Mouse (Mus musculus) C2C12 (cell line): ENCODE results near the gene Wrap53. TPM values are rescaled to one million over a fixed set of nuclear protein-coding genes. Genes with fewer than 3 reads are reported as not detected.
"Not testable (repeated sequence)": the region's sequence is repeated elsewhere in the genome, so short reads cannot be mapped to it uniquely, and the experiment has no call there.

Source experiments
- H3K27me3 ChIP-seq: one replicate; pipeline ENCODE4 v1.6.1; 2011; ENCODE audit not compliant: control insufficient read depth, insufficient read depth, insufficient read length
- H3K36me3 ChIP-seq: one replicate; pipeline ENCODE4 v1.6.1; 2011; ENCODE audit not compliant: control insufficient read depth, insufficient read depth
- H3K4me3 ChIP-seq: one replicate; pipeline ENCODE4 v1.5.1; 2011; ENCODE audit warnings: mild to moderate bottlenecking, control low read depth; ENCODE audit not compliant: poor library complexity, insufficient read depth, severe bottlenecking
- H3K79me2 ChIP-seq: one replicate; pipeline ENCODE4 v1.6.1; 2011; ENCODE audit not compliant: control insufficient read depth, insufficient read depth
- H3K79me3 ChIP-seq: one replicate; pipeline ENCODE4 v1.6.1; 2011; ENCODE audit warnings: low read depth, control low read depth
- H3ac ChIP-seq: one replicate; pipeline ENCODE3; 2011; ENCODE audit warnings: low read depth; ENCODE audit not compliant: control insufficient read depth, insufficient read length
- CEBPB ChIP-seq: IDR thresholded peaks from one replicate; pipeline ENCODE4 v1.6.1; 2011; ENCODE audit warnings: low read depth, mild to moderate bottlenecking, control low read depth, moderate library complexity
- CTCF ChIP-seq: IDR thresholded peaks from one replicate; pipeline ENCODE4 v1.5.1; 2011; ENCODE audit not compliant: control insufficient read depth, insufficient read depth, insufficient read length
- FOSL1 ChIP-seq: IDR thresholded peaks from one replicate; pipeline ENCODE4 v1.8.0; 2011; ENCODE audit warnings: mild to moderate bottlenecking, low read length; ENCODE audit not compliant: poor library complexity, insufficient read depth, severe bottlenecking
- MAX ChIP-seq: IDR thresholded peaks from one replicate; pipeline ENCODE4 v1.6.1; 2011; ENCODE audit warnings: mild to moderate bottlenecking, control low read depth
- MYOD1 ChIP-seq: IDR thresholded peaks from one replicate; pipeline ENCODE4 v1.6.1; 2011; ENCODE audit warnings: low read depth; ENCODE audit not compliant: control insufficient read depth, insufficient read length
- MYOG ChIP-seq: IDR thresholded peaks from one replicate; pipeline ENCODE4 v1.6.1; 2011; ENCODE audit not compliant: control insufficient read depth, insufficient read length; ENCODE audit errors: extremely low read depth
- USF1 ChIP-seq: IDR thresholded peaks from one replicate; pipeline ENCODE4 v1.6.1; 2011; ENCODE audit warnings: low read depth, mild to moderate bottlenecking, control low read depth, moderate library complexity
- long read RNA-seq, 2 experiments: library from polyadenylated mRNA; unstranded; transcript quantifications; one replicate each; pipeline ENCODE4 v2.0.0; 2019 to 2020
- polyA plus RNA-seq: library from polyadenylated mRNA; unstranded; fragments of >200 nt; fragmentation: generic; extraction: Trizol; gene quantifications from one replicate; pipeline ENCODE4 v1.2.1, GENCODE M21; 2012; ENCODE audit warnings: missing spikeins

The Wrap53 gene
- 21.9 TPM for polyA plus RNA-seq
- long read RNA-seq, experiment 1, transcript Wrap53-201 (10 exons, 1,891 nt): major isoform, 21 of 23 reads
- long read RNA-seq, experiment 1, partial matches to known transcripts: 1 of 23 reads
- long read RNA-seq, experiment 1, other reads (novel, unspliced or antisense): 1 of 23 reads
- long read RNA-seq, experiment 2, transcript Wrap53-201 (10 exons, 1,891 nt): major isoform, 133 of 145 reads
- long read RNA-seq, experiment 2, partial matches to known transcripts: 2 of 145 reads
- long read RNA-seq, experiment 2, other reads (novel, unspliced or antisense): 10 of 145 reads

DNA sequence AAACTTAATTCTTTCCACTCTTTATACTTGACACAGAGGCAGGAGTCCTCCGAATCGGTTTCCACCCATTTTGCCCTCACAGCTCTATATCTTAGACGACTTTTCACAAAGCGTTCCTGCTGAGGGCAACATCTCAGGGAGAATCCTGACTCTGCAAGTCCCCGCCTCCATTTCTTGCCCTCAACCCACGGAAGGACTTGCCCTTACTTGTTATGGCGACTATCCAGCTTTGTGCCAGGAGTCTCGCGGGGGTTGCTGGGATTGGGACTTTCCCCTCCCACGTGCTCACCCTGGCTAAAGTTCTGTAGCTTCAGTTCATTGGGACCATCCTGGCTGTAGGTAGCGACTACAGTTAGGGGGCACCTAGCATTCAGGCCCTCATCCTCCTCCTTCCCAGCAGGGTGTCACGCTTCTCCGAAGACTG is at the start of gene Wrap53, which contains the start of gene Trp53:
Gene Wrap53 (minus strand): TSS at position 165 of the 424 bp plus-strand sequence.
Gene Trp53 (plus strand): TSS at position 269 of the 424 bp plus-strand sequence.
- peaks cover 89% of the 10 kb centered on the region for H3K79me2 ChIP-seq
- H3K36me3 ChIP-seq: peaks cover 50% of the 10 kb centered on the region
- no peaks in the 10 kb centered on the region for H3K27me3 ChIP-seq
- peaks cover 76% of the 10 kb centered on the region for H3K79me3 ChIP-seq
- TF ChIP-seq MAX (peak; percentile 100), CEBPB (no peak), USF1 (peak; percentile 89)
- H3ac ChIP-seq: peak within 1 kb of the TSS; percentile 64
- peak within 1 kb of the TSS; percentile 98 for H3K4me3 ChIP-seq

DNA sequence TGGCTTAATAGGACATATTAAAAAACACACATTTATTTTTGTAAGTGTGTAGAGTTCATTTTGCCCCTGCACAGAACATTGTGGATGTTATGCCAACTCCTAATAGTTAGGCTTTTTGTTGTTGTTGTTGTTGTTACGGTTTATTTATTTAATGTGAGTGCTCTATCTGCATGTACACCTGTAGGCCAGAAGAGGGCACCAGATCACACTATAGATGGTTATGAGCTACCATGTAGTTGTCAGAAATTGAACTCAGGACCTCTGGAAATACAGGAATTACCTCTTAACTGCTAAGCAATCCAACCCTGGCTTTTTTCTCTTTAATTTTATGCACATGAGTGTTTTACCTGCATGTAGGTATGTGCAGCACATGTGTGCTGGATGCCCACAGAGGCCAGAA is 49.7 kb upstream of the Wrap53 start:
- H3K79me3 ChIP-seq: peaks cover 14% of the 10 kb centered on the region
- H3K36me3 ChIP-seq: peaks cover 3% of the 10 kb centered on the region
- H3ac ChIP-seq: no peak overlapping the region
- TF ChIP-seq CTCF (no peak), FOSL1 (no peak), CEBPB (no peak), MYOD1 (no peak), MAX (no peak), MYOG (no peak), USF1 (no peak)
- no peaks in the 10 kb centered on the region for H3K27me3 ChIP-seq
- H3K79me2 ChIP-seq: peaks cover 19% of the 10 kb centered on the region
- H3K4me3 ChIP-seq: no peak overlapping the region

DNA sequence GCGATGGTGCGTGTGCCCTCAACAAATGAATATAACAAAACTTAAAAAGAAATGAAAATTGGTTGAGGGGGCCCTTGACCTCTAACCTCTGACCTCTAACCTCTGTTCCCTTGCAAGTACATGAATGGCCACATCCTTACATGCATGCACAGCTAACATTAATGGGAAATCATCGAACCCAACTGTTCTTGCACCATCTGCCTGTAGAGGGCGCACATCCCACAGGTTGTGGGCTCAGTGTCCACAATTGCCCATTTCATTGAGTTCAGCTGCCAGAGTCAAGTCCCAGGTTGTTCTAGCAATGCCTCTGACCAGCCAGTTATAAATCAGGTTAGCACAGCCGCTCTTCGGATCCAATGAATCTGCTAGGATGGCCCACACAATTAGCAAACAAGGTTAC is 48.2 kb upstream of the Wrap53 start:
- H3K79me2 ChIP-seq: peaks cover 4% of the 10 kb centered on the region
- no peaks in the 10 kb centered on the region for H3K36me3 ChIP-seq
- TF ChIP-seq CEBPB: no peak
- TF ChIP-seq MYOG: no peak
- TF ChIP-seq FOSL1: no peak
- TF ChIP-seq MAX: no peak
- TF ChIP-seq MYOD1: no peak
- TF ChIP-seq USF1: no peak
- TF ChIP-seq CTCF: peak; percentile 88
- H3K79me3 ChIP-seq: peaks cover under 1% of the 10 kb centered on the region
- H3K27me3 ChIP-seq: no peaks in the 10 kb centered on the region
- no peak overlapping the region for H3K4me3 ChIP-seq
- no peak overlapping the region for H3ac ChIP-seq

DNA sequence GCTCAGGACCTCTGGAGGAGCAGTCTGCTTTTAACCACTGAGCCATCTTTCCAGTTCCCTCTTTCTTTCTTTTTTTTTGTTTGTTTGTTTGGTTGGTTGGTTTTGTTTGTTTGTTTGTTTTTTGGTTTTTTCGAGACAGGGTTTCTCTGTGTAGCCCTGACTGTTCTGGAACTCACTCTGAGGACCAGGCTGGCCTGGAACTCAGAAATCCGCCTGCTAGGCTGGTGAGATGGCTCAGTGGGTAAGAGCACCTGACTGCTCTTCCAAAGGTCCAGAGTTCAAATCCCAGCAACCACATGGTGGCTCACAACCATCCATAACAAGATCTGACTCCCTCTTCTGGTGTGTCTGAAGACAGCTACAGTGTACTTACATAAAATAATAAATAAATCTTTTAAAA is 44.3 kb upstream of the Wrap53 start:
- not testable (repeated sequence) for H3ac ChIP-seq, H3K4me3 ChIP-seq, H3K36me3 ChIP-seq, H3K79me3 ChIP-seq, H3K79me2 ChIP-seq, H3K27me3 ChIP-seq

DNA sequence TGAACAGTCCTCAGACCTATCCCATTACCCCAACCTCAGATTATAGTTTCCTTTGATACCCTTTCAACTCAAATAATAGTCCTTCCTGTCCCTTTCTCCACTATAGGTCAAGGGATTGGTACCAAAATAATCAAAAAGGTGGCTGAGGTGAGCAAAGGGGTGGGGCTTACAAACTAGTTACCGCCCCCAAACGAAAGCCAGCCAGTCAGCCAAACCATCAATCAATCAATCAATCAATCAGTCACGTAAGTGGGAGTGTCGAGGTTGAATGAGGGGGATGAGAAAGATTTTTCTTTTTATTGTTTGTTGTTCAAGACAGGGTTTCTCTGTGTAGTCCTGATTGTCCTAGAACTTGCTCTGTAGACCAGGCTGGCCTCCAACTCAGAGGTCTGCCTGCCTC is 43.0 kb upstream of the Wrap53 start:
- TF ChIP-seq CTCF (no peak), MYOD1 (no peak), FOSL1 (no peak), MYOG (no peak)
- Histone ChIP-seq H3ac (no peak overlapping the region), H3K36me3 (no peaks in the 10 kb centered on the region), H3K79me3 (no peaks in the 10 kb centered on the region), H3K27me3 (no peaks in the 10 kb centered on the region), H3K4me3 (no peak overlapping the region), H3K79me2 (no peaks in the 10 kb centered on the region)

DNA sequence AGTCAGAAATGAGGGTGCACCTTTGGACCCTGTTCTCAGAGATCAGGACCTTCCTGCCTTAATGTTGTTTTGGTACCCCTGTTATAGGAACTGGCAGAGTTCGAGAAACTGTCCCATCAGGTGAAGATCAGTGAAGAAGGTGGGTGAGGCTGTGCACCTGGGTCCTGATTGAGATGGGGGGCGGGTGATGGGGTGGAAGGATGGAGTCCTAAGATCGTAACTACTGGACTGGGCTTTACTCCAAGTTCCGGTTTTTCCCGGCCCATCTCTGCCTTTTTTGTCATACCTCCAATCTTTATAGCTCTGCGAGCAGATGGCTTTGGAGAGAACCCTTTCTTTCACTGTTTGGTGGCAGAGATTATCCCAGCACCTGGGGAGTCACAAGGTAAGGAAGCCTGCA is 42.4 kb upstream of the Wrap53 start:
- Histone ChIP-seq H3K4me3 (peak overlapping the region; percentile 44), H3ac (peak overlapping the region; percentile 46), H3K79me2 (no peaks in the 10 kb centered on the region), H3K27me3 (peaks cover 3% of the 10 kb centered on the region), H3K79me3 (no peaks in the 10 kb centered on the region), H3K36me3 (no peaks in the 10 kb centered on the region)
- no peak for TF ChIP-seq MAX
